Mouse (Mus musculus) embryonic facial prominence, embryonic 13.5 days (tissue): ENCODE data around the gene Smarca5. TPM values are rescaled to one million over a fixed set of nuclear protein-coding genes. Genes with fewer than 3 reads are reported as not detected.
"Not testable (repeated sequence)": the region's sequence is repeated elsewhere in the genome, so short reads cannot be mapped to it uniquely, and the experiment has no call there.

Source experiments
- ATAC-seq: fragments of 200-750 bp; cut with Nextera tagmentation; 2 replicates; pipeline ENCODE4 v1.8.0; 2017; ENCODE audit warnings: low read depth; ENCODE audit not compliant: insufficient number of reproducible peaks, insufficient read depth, low FRiP score, low TSS enrichment
- H3K27ac ChIP-seq: fragments of 300-500 bp; sonication (generic); 2 replicates; pipeline ENCODE4 v1.5.1; 2015; ENCODE audit warnings: moderate library complexity, mild to moderate bottlenecking, inconsistent platforms
- H3K27me3 ChIP-seq: fragments of 300-500 bp; sonication (generic); 2 replicates; pipeline ENCODE4 v1.6.1; 2015; ENCODE audit warnings: mild to moderate bottlenecking, inconsistent platforms
- H3K36me3 ChIP-seq: fragments of 300-500 bp; sonication (generic); 2 replicates; pipeline ENCODE4 v1.6.1; 2015; ENCODE audit warnings: mild to moderate bottlenecking, inconsistent platforms
- H3K4me1 ChIP-seq: fragments of 300-500 bp; sonication (generic); 2 replicates; pipeline ENCODE4 v1.6.1; 2015; ENCODE audit warnings: inconsistent platforms
- H3K4me2 ChIP-seq: fragments of 300-500 bp; sonication (generic); 2 replicates; pipeline ENCODE4 v1.6.1; 2015; ENCODE audit warnings: moderate library complexity, mild to moderate bottlenecking, inconsistent platforms
- H3K4me3 ChIP-seq: fragments of 300-500 bp; sonication (generic); 2 replicates; pipeline ENCODE4 v1.5.1; 2015; ENCODE audit warnings: mild to moderate bottlenecking, inconsistent platforms
- H3K9ac ChIP-seq: fragments of 300-500 bp; sonication (generic); 2 replicates; pipeline ENCODE4 v1.6.1; 2015; ENCODE audit warnings: mild to moderate bottlenecking, inconsistent platforms
- H3K9me3 ChIP-seq: fragments of 300-500 bp; sonication (generic); 2 replicates; pipeline ENCODE4 v1.6.1; 2016; ENCODE audit warnings: inconsistent platforms
- WGBS: fragments of 180-500 bp; shearing (Covaris S2); methylation state at CpG from one replicate; pipeline ENCODE4 v1.1.7; 2015; ENCODE audit warnings: mixed read lengths; 5-methylcytosine and 5-hydroxymethylcytosine counted together
- polyA plus RNA-seq: library from polyadenylated mRNA; unstranded; fragments of >200 nt; fragmentation: Nextera tagmentation; extraction: Ambion mirVana; gene quantifications from 2 replicates; pipeline ENCODE4 v1.2.1, GENCODE M21; 2015

The Smarca5 gene
- 83.5 and 86.2 TPM in 2 replicates for polyA plus RNA-seq

DNA sequence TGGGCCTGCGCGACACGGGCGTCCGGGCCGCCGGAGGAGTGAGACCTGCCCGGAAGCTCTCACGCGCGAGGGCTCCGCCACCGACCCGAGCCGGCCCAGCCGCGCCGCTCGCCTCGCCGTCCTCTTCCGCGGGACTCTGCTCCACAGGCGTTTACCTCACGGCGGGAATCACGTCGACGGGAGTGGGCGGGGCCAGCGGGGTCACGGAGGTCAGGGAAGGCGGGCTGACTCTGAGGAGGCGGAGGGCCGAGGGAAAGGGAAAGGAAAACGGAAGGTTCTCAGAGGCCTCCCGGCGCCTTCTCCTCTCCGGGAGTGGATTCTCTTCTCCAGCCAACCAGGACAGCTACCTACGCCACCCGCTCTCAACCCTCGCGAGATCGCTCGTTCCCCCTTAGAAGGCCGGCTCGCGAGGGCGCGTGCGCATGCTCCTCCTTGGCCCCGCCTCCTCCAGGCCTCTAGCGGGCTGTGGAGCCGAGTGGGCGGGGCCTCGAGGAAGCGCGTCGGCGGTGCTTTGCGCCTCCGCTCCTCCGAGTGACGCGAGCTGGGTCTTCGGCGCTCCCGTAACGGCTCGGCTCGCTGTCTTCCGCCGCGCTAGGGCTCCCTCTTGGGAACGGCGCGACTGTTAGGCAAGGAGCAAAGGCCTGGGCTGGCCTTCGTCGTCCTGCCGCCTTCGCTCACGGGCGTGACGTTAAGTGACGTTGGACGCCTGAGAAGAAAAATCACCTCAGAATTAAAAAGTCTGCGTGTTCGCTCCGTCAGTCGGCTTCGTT, at the start of gene Smarca5:
Gene Smarca5, minus strand, starts transcription at position 343 of the 770 bp plus-strand sequence.
- Histone ChIP-seq H3K9ac (peak within 1 kb of the TSS; percentile 95), H3K4me3 (peak within 1 kb of the TSS; percentile 91), H3K27ac (peak within 1 kb of the TSS; percentile 99), H3K4me2 (peak within 1 kb of the TSS; percentile 86), H3K36me3 (peaks cover 12% of the 10 kb centered on the region)
- 2% methylated on average over 89 of the region's 91 CpGs for WGBS
- H3K9me3 ChIP-seq, H3K4me1 ChIP-seq, H3K27me3 ChIP-seq: not testable (repeated sequence)
- ATAC-seq, result peak; percentile 95

DNA sequence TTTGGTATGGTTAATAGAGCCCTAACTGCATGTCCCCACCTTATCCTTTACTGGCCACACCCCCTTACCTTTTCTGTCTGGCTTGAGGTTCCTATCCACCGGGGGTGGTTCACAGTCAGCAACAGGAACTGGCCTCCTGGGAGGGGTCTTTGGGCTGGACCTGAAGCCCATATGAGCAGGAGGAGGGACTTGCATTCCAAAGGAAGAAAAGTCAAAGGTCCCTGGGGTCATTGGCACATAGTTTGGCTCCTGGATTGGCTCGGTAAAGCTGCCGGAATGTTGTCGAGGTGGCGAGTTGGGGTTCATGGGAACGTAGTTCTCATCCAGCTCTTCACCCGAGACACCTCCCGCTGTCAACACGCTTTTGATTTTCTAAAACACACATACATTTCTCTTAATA, 45.3 kb upstream of the Smarca5 start:
- no peak overlapping the region for H3K27ac ChIP-seq

DNA sequence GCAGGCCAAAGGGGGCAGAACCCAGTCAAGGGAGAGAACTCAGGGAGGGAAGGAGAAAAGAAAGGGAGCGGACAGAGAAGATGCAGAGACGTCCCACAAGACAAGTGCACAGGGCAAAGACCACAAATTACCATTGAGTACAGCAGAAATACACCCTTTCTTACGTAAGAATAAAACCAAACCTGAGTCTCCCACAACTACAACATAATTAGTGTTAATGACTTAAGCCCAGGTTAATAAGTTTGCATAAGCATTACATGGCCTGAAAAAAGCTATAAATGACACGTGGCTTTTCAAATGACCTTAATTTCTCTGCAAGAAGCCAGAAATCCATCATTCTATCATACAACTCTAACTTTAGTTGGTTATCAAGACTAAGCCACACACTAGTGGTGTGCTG, 44.0 kb upstream of the Smarca5 start:
- Histone ChIP-seq H3K4me3 (no peak overlapping the region), H3K9me3 (no peaks in the 10 kb centered on the region), H3K4me1 (no peaks in the 10 kb centered on the region), H3K9ac (no peak overlapping the region), H3K27me3 (no peaks in the 10 kb centered on the region), H3K27ac (no peak overlapping the region), H3K4me2 (no peak overlapping the region), H3K36me3 (peaks cover 62% of the 10 kb centered on the region)
- 87% methylated on average over 4 of the region's 4 CpGs for WGBS
- no peak for ATAC-seq

More for the DNA sequence above, 45.3 kb upstream of the Smarca5 start:
- WGBS, result 88% methylated on average over 9 of the region's 9 CpGs
- Histone ChIP-seq H3K4me1 (no peaks in the 10 kb centered on the region), H3K36me3 (peaks cover 59% of the 10 kb centered on the region), H3K4me2 (no peak overlapping the region), H3K9me3 (no peaks in the 10 kb centered on the region), H3K9ac (no peak overlapping the region), H3K27me3 (no peaks in the 10 kb centered on the region), H3K4me3 (no peak overlapping the region)
- ATAC-seq, result no peak

GRCm38 (mm10) chr8:80781338-80781737, 42.0 kb upstream of the Smarca5 start:
- Histone ChIP-seq H3K27ac (no peak overlapping the region), H3K4me2 (no peak overlapping the region), H3K36me3 (peaks cover 67% of the 10 kb centered on the region), H3K9me3 (no peaks in the 10 kb centered on the region), H3K4me1 (no peaks in the 10 kb centered on the region), H3K9ac (no peak overlapping the region), H3K27me3 (no peaks in the 10 kb centered on the region), H3K4me3 (no peak overlapping the region)
- no peak for ATAC-seq
- 76% methylated on average over 10 of the region's 10 CpGs for WGBS

GRCm38 (mm10) chr8:80780271-80780670, 41.0 kb upstream of the Smarca5 start:
- Histone ChIP-seq H3K9me3 (no peaks in the 10 kb centered on the region), H3K4me2 (no peak overlapping the region), H3K4me3 (no peak overlapping the region), H3K4me1 (no peaks in the 10 kb centered on the region), H3K9ac (no peak overlapping the region), H3K36me3 (peaks cover 69% of the 10 kb centered on the region), H3K27me3 (no peaks in the 10 kb centered on the region), H3K27ac (no peak overlapping the region)
- WGBS, result 92% methylated on average over 4 of the region's 4 CpGs
- no peak for ATAC-seq

DNA sequence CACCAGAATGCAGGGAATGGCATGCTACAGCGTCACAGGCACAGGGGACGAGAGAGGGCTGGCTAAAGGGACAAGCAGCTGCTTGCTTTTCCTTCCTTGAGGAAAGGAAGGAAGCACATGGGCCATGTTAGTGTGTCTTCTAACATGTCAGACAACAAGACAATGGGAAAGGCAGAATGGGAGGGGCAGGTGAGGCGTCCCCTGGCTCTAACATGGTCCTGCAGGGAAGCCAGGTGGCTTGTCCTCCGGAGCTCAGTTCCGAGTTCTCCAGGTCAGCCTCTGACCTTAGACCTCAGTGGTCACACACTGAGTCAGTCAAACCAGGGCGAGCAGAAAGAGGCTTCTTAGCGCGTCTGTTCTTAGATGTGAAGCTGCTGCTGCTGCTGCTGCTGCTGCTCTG, 37.1 kb upstream of the Smarca5 start:
- no peak overlapping the region for H3K27ac ChIP-seq
- 57% methylated on average over 8 of the region's 8 CpGs for WGBS
- no peak overlapping the region for H3K4me2 ChIP-seq
- ATAC-seq, result no peak
- no peak overlapping the region for H3K9ac ChIP-seq
- H3K4me3 ChIP-seq, result no peak overlapping the region
- no peaks in the 10 kb centered on the region for H3K4me1 ChIP-seq
- H3K36me3 ChIP-seq, result peaks cover 64% of the 10 kb centered on the region
- no peaks in the 10 kb centered on the region for H3K27me3 ChIP-seq
- no peaks in the 10 kb centered on the region for H3K9me3 ChIP-seq

DNA sequence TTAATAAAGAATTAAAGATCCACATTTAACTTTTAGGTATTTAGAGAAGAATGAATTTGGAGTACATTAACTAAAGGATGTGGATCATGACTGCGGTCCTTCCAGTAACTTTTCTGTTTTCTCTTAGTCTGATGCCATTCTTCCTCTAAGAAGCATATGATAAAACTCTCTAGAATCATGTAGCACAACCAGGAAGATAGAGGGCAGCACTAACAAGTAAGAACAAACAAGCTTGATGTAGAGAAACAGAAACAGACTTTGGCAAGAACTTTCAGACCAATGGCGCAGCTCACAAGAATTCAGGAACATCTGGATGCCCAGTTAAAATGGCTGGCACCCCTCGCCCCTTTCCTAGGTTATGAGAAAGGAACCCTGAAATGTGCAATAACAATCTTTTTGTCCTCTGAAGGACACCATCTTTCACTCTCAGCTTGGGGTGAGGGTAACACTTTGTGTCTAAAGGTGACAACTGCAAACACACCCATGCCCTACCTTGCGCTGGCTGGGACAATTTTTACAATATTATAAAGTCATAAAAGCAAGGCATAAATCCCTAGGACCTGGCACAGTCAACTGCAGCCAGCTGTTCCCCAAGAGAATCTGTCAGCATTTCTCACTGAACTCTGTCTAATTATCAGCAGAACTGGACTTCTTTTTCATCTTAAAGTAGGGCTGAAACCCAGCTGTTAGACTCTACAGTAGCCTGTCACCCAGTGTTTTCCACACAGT, 33.6 kb upstream of the Smarca5 start:
- Histone ChIP-seq H3K4me1 (no peaks in the 10 kb centered on the region), H3K27ac (no peak overlapping the region), H3K4me2 (no peak overlapping the region), H3K4me3 (no peak overlapping the region), H3K9ac (no peak overlapping the region), H3K27me3 (no peaks in the 10 kb centered on the region), H3K9me3 (no peaks in the 10 kb centered on the region), H3K36me3 (peaks cover 69% of the 10 kb centered on the region)
- 84% methylated on average over 4 of the region's 4 CpGs for WGBS
- ATAC-seq, result no peak

DNA sequence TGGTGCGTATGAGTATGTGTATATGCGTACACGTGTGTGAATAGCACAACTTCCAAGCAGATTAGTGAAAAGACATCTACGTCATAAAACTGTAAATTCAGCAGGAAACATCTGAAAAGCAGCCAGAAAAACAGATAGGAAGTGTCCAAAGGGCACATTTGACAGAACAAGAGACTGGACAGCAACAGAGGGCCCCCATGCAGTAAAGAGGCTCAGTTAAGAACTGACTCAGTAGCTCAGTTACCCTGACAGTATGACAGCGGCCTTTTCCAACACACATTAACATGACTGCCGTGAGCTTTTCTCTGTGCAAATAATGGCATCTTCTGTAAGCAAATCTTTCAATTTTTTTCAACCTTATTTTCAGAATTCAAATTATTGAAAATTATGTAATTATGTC, 29.2 kb upstream of the Smarca5 start:
- WGBS, result 95% methylated on average over 6 of the region's 6 CpGs
- Histone ChIP-seq H3K4me1 (no peaks in the 10 kb centered on the region), H3K9ac (no peak overlapping the region), H3K36me3 (peaks cover 77% of the 10 kb centered on the region), H3K4me3 (no peak overlapping the region), H3K9me3 (no peaks in the 10 kb centered on the region), H3K4me2 (no peak overlapping the region), H3K27me3 (no peaks in the 10 kb centered on the region), H3K27ac (no peak overlapping the region)
- no peak for ATAC-seq

GRCm38 (mm10) chr8:80753017-80753715, 13.9 kb upstream of the Smarca5 start:
- Histone ChIP-seq H3K9me3 (no peaks in the 10 kb centered on the region), H3K36me3 (no peaks in the 10 kb centered on the region), H3K27me3 (no peaks in the 10 kb centered on the region), H3K4me2 (no peak overlapping the region), H3K4me3 (no peak overlapping the region), H3K4me1 (no peaks in the 10 kb centered on the region), H3K9ac (no peak overlapping the region), H3K27ac (no peak overlapping the region)
- 27% methylated on average over 9 of the region's 9 CpGs for WGBS
- no peak for ATAC-seq

GRCm38 (mm10) chr8:80752429-80752828, 13.1 kb upstream of the Smarca5 start:
- WGBS, result 57% methylated on average over 7 of the region's 7 CpGs
- ATAC-seq, result no peak
- Histone ChIP-seq H3K4me2 (no peak overlapping the region), H3K4me1 (no peaks in the 10 kb centered on the region), H3K36me3 (no peaks in the 10 kb centered on the region), H3K4me3 (no peak overlapping the region), H3K9ac (no peak overlapping the region), H3K9me3 (no peaks in the 10 kb centered on the region), H3K27me3 (no peaks in the 10 kb centered on the region), H3K27ac (no peak overlapping the region)

DNA sequence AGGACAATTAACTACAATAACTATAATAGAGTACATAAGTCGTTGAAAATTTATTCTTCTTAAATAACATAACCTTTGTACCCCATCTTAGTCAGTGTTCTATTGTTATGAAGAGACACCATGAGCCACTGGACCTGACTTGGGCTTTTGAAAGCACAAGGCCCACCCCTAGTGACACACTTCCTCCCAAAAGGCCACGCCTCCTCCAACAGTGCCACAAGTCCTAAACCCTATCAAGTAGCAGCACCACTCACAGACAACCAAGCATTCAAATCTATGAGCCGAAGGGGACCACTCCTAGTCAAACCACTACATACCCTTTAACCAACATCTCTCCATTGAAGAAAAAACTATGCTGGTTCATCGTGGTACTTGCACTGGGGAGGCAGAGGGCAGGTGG, 9.8 kb upstream of the Smarca5 start:
- ATAC-seq, result no peak
- Histone ChIP-seq H3K4me1 (no peaks in the 10 kb centered on the region), H3K4me3 (no peak overlapping the region), H3K9me3 (no peaks in the 10 kb centered on the region), H3K27ac (no peak overlapping the region), H3K9ac (no peak overlapping the region), H3K27me3 (no peaks in the 10 kb centered on the region), H3K36me3 (no peaks in the 10 kb centered on the region), H3K4me2 (no peak overlapping the region)
- 87% methylated on average over 4 of the region's 4 CpGs for WGBS
